Mouse (Mus musculus): Measurements from ENCODE around the gene Zfyve28.

DNA sequence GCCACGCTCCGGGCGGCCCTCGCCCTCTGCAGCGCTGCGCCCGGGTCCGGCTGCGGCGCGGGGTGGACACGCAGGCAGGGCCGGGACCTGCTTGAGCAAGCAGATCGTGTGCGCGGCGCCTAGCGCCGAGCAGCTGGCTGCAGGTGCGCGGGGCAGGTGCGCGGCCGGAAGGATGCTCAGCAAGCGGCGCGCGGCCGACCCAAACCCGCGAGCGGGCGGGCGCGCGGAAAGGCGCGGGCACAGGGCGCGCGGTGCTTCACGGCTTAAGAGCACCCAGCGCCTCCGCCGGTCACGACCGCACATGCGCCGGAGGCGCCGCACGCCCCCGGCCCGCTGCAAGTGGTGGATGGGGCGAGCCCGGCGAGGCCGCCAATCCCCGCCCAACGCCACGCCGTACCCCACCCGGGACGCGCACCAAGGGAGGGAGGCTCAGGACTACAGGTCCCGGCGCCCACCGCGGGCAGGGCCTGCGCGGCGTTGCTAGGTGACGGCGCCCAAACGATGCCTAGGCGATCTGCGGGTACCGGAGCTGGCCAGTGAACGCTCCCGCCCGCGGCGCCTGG, at the start of gene Zfyve28, which contains the start of gene Cfap99:
- no peak for TF ChIP-seq EP300 (IDR thresholded peaks at IDR 0.05)
- TF ChIP-seq CTCF (IDR thresholded peaks at IDR 0.05): no peak

Measured in lung, postnatal 0 days (tissue).